Mouse (Mus musculus): ENCODE data around the gene Mef2c. TPM values are rescaled to one million over a fixed set of nuclear protein-coding genes. Genes with fewer than 3 reads are reported as not detected.

The Mef2c gene
- polyA plus RNA-seq, 1 experiment from 2014 or later, result 41.4 TPM

- no peak for ATAC-seq (ENCODE audit: insufficient read depth, low FRiP score, low read depth)
- peak overlapping the region; percentile 76 for H3K4me2 ChIP-seq
- no peaks in the 10 kb centered on the region for H3K36me3 ChIP-seq
- no peaks in the 10 kb centered on the region for H3K27me3 ChIP-seq (replicated peaks)
- 34% methylated on average over 6 of the region's 6 CpGs for WGBS
- H3K4me1 ChIP-seq, result no peaks in the 10 kb centered on the region
- H3K9me3 ChIP-seq, result no peaks in the 10 kb centered on the region
- H3K9ac ChIP-seq, result no peak overlapping the region
- no peak overlapping the region for H3K27ac ChIP-seq
- H3K4me3 ChIP-seq (replicated peaks), result peak overlapping the region; percentile 63
Measured at GRCm38 (mm10) chr13:83526066-83526465, 22.2 kb downstream of the Mef2c start.

- H3K9me3 ChIP-seq, result no peaks in the 10 kb centered on the region
- 64% methylated on average over 9 of the region's 9 CpGs for WGBS
- H3K4me1 ChIP-seq, result no peaks in the 10 kb centered on the region
- H3K36me3 ChIP-seq, result no peaks in the 10 kb centered on the region
- H3K4me2 ChIP-seq, result no peak overlapping the region
- H3K27me3 ChIP-seq (replicated peaks), result no peaks in the 10 kb centered on the region
- no peak for ATAC-seq (ENCODE audit: insufficient read depth, low FRiP score, low read depth)
- H3K9ac ChIP-seq, result no peak overlapping the region
- H3K4me3 ChIP-seq (replicated peaks), result no peak overlapping the region
- H3K27ac ChIP-seq, result no peak overlapping the region
Measured at GRCm38 (mm10) chr13:83527921-83528320, 24.1 kb downstream of the Mef2c start.

GRCm38 (mm10) chr13:83529729-83530314 is 26.0 kb downstream of the Mef2c start:
- no peak overlapping the region for H3K4me3 ChIP-seq (replicated peaks)
- no peaks in the 10 kb centered on the region for H3K36me3 ChIP-seq
- 62% methylated on average over 8 of the region's 8 CpGs for WGBS
- H3K4me2 ChIP-seq, result no peak overlapping the region
- no peak for ATAC-seq (ENCODE audit: insufficient read depth, low FRiP score, low read depth)
- no peaks in the 10 kb centered on the region for H3K9me3 ChIP-seq
- H3K9ac ChIP-seq, result no peak overlapping the region
- H3K27ac ChIP-seq, result no peak overlapping the region
- H3K4me1 ChIP-seq, result no peaks in the 10 kb centered on the region
- no peaks in the 10 kb centered on the region for H3K27me3 ChIP-seq (replicated peaks)

- Histone ChIP-seq H3K27ac (no peak overlapping the region), H3K36me3 (no peaks in the 10 kb centered on the region), H3K27me3 (replicated peaks) (no peaks in the 10 kb centered on the region), H3K4me2 (no peak overlapping the region), H3K4me3 (replicated peaks) (no peak overlapping the region), H3K4me1 (no peaks in the 10 kb centered on the region), H3K9ac (no peak overlapping the region), H3K9me3 (no peaks in the 10 kb centered on the region)
- ATAC-seq (ENCODE audit: insufficient read depth, low FRiP score, low read depth), result no peak
- WGBS, result 72% methylated on average over 4 of the region's 4 CpGs
Measured at GRCm38 (mm10) chr13:83530889-83531288, 27.1 kb downstream of the Mef2c start.

- Histone ChIP-seq H3K27ac (no peak overlapping the region), H3K9me3 (no peaks in the 10 kb centered on the region), H3K4me1 (no peaks in the 10 kb centered on the region), H3K27me3 (replicated peaks) (no peaks in the 10 kb centered on the region), H3K9ac (no peak overlapping the region), H3K36me3 (no peaks in the 10 kb centered on the region), H3K4me2 (no peak overlapping the region), H3K4me3 (replicated peaks) (no peak overlapping the region)
- ATAC-seq (ENCODE audit: insufficient read depth, low FRiP score, low read depth), result no peak; the same call in 1 of the 2 replicates
- WGBS, result 44% methylated on average over 8 of the region's 8 CpGs
Measured at GRCm38 (mm10) chr13:83531968-83532591, 28.2 kb downstream of the Mef2c start.

- no peaks in the 10 kb centered on the region for H3K27me3 ChIP-seq (replicated peaks)
- no peaks in the 10 kb centered on the region for H3K36me3 ChIP-seq
- 70% methylated on average over 3 of the region's 3 CpGs for WGBS
- no peak overlapping the region for H3K4me2 ChIP-seq
- no peaks in the 10 kb centered on the region for H3K9me3 ChIP-seq
- no peak overlapping the region for H3K27ac ChIP-seq
- H3K4me1 ChIP-seq, result no peaks in the 10 kb centered on the region
- no peak overlapping the region for H3K9ac ChIP-seq
- no peak for ATAC-seq (ENCODE audit: insufficient read depth, low FRiP score, low read depth)
- no peak overlapping the region for H3K4me3 ChIP-seq (replicated peaks)
Measured at GRCm38 (mm10) chr13:83536361-83536760, 32.5 kb downstream of the Mef2c start.

GRCm38 (mm10) chr13:83537163-83537562 is 33.3 kb downstream of the Mef2c start:
- no peak for ATAC-seq (ENCODE audit: insufficient read depth, low FRiP score, low read depth)
- Histone ChIP-seq H3K9ac (no peak overlapping the region), H3K4me1 (no peaks in the 10 kb centered on the region), H3K27ac (no peak overlapping the region), H3K4me3 (replicated peaks) (no peak overlapping the region), H3K9me3 (no peaks in the 10 kb centered on the region), H3K36me3 (no peaks in the 10 kb centered on the region), H3K4me2 (no peak overlapping the region), H3K27me3 (replicated peaks) (no peaks in the 10 kb centered on the region)
- WGBS, result 49% methylated on average over 5 of the region's 5 CpGs

GRCm38 (mm10) chr13:83539921-83540320 is 36.1 kb downstream of the Mef2c start:
- Histone ChIP-seq H3K4me1 (no peaks in the 10 kb centered on the region), H3K27me3 (replicated peaks) (no peaks in the 10 kb centered on the region), H3K4me2 (no peak overlapping the region), H3K9ac (no peak overlapping the region), H3K27ac (no peak overlapping the region), H3K4me3 (replicated peaks) (no peak overlapping the region), H3K36me3 (no peaks in the 10 kb centered on the region), H3K9me3 (no peaks in the 10 kb centered on the region)
- no peak for ATAC-seq (ENCODE audit: insufficient read depth, low FRiP score, low read depth)

GRCm38 (mm10) chr13:83542666-83543065 is 38.8 kb downstream of the Mef2c start:
- 76% methylated on average over 5 of the region's 5 CpGs for WGBS
- Histone ChIP-seq H3K9me3 (no peaks in the 10 kb centered on the region), H3K4me2 (no peak overlapping the region), H3K36me3 (no peaks in the 10 kb centered on the region), H3K27ac (no peak overlapping the region), H3K4me1 (no peaks in the 10 kb centered on the region), H3K9ac (no peak overlapping the region), H3K27me3 (replicated peaks) (no peaks in the 10 kb centered on the region), H3K4me3 (replicated peaks) (no peak overlapping the region)
- no peak for ATAC-seq (ENCODE audit: insufficient read depth, low FRiP score, low read depth)

- Histone ChIP-seq H3K4me1 (no peaks in the 10 kb centered on the region), H3K4me2 (no peak overlapping the region), H3K27me3 (replicated peaks) (no peaks in the 10 kb centered on the region), H3K4me3 (replicated peaks) (no peak overlapping the region), H3K9me3 (no peaks in the 10 kb centered on the region), H3K27ac (no peak overlapping the region), H3K9ac (no peak overlapping the region), H3K36me3 (no peaks in the 10 kb centered on the region)
- 67% methylated on average over 4 of the region's 4 CpGs for WGBS
- no peak for ATAC-seq (ENCODE audit: insufficient read depth, low FRiP score, low read depth)
Measured at GRCm38 (mm10) chr13:83544707-83545106, 40.9 kb downstream of the Mef2c start.

GRCm38 (mm10) chr13:83546876-83547275 is 43.0 kb downstream of the Mef2c start:
- H3K4me3 ChIP-seq (replicated peaks), result no peak overlapping the region
- H3K27me3 ChIP-seq (replicated peaks), result no peaks in the 10 kb centered on the region
- WGBS, result 88% methylated on average over 5 of the region's 5 CpGs
- no peak overlapping the region for H3K27ac ChIP-seq
- no peaks in the 10 kb centered on the region for H3K9me3 ChIP-seq
- no peaks in the 10 kb centered on the region for H3K36me3 ChIP-seq
- H3K4me1 ChIP-seq, result no peaks in the 10 kb centered on the region
- no peak overlapping the region for H3K9ac ChIP-seq
- ATAC-seq (ENCODE audit: insufficient read depth, low FRiP score, low read depth), result no peak
- no peak overlapping the region for H3K4me2 ChIP-seq

GRCm38 (mm10) chr13:83551259-83551658 is 47.4 kb downstream of the Mef2c start:
- Histone ChIP-seq H3K4me2 (no peak overlapping the region), H3K27me3 (replicated peaks) (no peaks in the 10 kb centered on the region), H3K9me3 (no peaks in the 10 kb centered on the region), H3K36me3 (no peaks in the 10 kb centered on the region), H3K4me1 (no peaks in the 10 kb centered on the region), H3K27ac (no peak overlapping the region), H3K9ac (no peak overlapping the region), H3K4me3 (replicated peaks) (no peak overlapping the region)
- ATAC-seq (ENCODE audit: insufficient read depth, low FRiP score, low read depth), result no peak

GRCm38 (mm10) chr13:83552051-83552450 is 48.2 kb downstream of the Mef2c start:
- Histone ChIP-seq H3K27ac (no peak overlapping the region), H3K4me1 (no peaks in the 10 kb centered on the region), H3K4me2 (no peak overlapping the region), H3K27me3 (replicated peaks) (no peaks in the 10 kb centered on the region), H3K36me3 (no peaks in the 10 kb centered on the region), H3K9ac (no peak overlapping the region), H3K9me3 (no peaks in the 10 kb centered on the region), H3K4me3 (replicated peaks) (no peak overlapping the region)
- 61% methylated on average over 1 of the region's 1 CpGs for WGBS
- ATAC-seq (ENCODE audit: insufficient read depth, low FRiP score, low read depth), result no peak

Measured in stomach, embryonic 15.5 days (tissue).